Mouse (Mus musculus) ovary, postnatal 14 days (tissue): ENCODE data around the gene Olfr724.
"Not testable (repeated sequence)": the region's sequence is repeated elsewhere in the genome, so short reads cannot be mapped to it uniquely, and the experiment has no call there.

Source experiments
- DNase-seq: peaks from one replicate; pipeline ENCODE4 v3.0.0; 2022; ENCODE audit warnings: low spot score

The Olfr724 gene

GRCm38 (mm10) chr14:49963174-49963573 lies at the start of gene Olfr724:
Gene Olfr724, minus strand, starts transcription at chr14:49963274.
- DNase-seq, result not testable (repeated sequence)

GRCm38 (mm10) chr14:49955890-49956289 lies 7.2 kb downstream of the Olfr724 start:
- DNase-seq, result no peak

GRCm38 (mm10) chr14:49931687-49932086 lies 31.4 kb downstream of the Olfr724 start, which contains the start of gene Olfr723:
Gene Olfr723, minus strand, starts transcription at chr14:49931787.
- not testable (repeated sequence) for DNase-seq
